Mouse (Mus musculus) layer of hippocampus, adult 18-20 months (tissue): ENCODE results near the gene L3mbtl1. TPM values are rescaled to one million over a fixed set of nuclear protein-coding genes. Genes with fewer than 3 reads are reported as not detected.
A peak's percentile ranks its signal among the peaks of the same experiment; 100 is the strongest.

Source experiments
- DNase-seq, 2 experiments: peaks; one replicate each; pipeline ENCODE4 v3.0.0; 2022; ENCODE audit warnings: low spot score in 2 of 2
- total RNA-seq, 2 experiments: library from RNA; stranded (reverse); gene quantifications; 2 replicates each; pipeline ENCODE4 v1.2.3; 2021

Gene L3mbtl1
- total RNA-seq, 2 experiments from 2014 or later = 7.4 to 9.3 TPM

DNA sequence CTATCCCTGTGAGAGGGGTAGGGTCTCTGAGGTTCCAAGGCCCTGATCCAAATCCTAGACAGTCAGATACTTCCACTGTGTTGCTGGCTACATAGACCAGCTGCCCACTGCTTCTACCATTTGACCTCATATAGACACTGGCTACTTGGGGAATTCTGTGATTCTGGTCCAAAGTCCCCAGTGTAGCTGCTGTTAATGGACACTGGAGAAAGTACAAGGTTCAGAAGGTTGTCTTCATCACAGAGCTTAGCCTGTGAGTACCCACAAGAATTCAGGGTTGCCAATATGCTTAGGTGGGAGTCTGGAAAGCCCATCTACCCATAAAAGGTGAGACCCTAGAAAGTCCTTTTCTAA, 48.8 kb downstream of the L3mbtl1 start:
- no peak for DNase-seq

DNA sequence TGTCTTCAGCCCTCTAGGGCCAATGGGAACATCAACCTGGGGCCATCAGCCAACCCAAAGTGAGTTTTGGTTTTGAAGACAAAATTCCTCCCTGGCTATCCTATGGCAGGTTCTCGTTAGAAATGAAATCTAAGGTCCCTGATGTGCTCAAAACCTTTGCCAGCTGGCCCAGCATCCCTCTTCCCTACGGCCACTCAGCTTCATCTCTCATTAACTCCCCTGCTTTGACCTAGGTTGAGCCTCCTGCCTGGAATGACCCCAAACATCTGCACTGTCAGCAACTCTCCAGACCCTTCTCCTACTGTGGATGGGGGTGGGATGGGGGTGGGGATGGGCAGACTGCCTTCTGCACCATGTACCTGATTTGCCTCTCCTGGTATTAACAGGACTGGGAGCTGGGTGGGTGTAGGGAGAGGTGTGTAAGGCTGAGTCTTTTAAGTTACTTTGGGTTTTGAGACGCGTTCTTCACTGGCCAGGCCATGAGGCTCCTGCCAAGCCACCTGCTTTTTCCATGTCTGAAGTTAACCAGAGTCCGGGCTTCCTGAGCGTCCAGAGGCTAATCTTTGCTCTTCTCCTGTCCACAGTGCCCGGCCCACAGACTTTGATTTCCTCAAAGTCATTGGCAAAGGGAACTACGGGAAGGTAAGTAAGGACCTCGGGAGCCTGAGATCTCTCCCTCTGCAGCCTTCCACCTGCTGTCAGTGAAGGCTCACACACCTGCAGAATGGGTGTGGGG, 50.8 kb downstream of the L3mbtl1 start:
- DNase-seq = no peak

DNA sequence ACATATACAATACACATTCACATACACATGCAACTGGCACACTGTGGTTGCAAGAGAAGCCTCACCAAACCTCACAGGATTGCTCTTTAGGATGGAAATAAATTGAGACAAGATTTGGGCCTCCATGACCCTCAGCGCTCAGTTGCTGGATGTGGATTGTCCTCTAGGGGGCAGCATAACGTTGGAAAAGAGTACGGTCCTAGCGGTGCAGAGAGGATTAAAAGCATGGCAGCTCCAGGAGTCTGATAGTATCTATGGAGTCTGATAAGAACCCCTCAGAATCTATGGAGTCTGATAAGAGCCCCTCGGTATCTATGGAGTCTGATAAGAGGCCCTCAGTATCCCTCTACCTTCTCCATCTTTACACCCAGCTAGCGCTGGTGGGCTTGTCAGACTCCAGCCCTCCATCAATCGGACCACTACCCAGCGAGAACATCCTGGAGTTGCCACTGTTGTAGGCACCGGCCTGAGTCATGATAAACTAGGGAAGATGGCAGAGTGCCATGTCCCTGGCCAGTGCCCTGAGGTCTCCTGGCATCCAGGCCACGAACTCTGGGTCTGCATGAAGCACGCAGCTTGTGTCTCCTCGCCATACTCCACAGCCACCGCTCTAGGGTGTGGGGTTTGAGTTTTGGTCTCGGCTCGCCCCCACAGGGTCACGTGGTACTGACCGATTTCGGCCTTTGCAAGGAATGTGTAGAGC, 55.4 kb downstream of the L3mbtl1 start:
- peak in 1 of 2 experiments; percentile 77 for DNase-seq

DNA sequence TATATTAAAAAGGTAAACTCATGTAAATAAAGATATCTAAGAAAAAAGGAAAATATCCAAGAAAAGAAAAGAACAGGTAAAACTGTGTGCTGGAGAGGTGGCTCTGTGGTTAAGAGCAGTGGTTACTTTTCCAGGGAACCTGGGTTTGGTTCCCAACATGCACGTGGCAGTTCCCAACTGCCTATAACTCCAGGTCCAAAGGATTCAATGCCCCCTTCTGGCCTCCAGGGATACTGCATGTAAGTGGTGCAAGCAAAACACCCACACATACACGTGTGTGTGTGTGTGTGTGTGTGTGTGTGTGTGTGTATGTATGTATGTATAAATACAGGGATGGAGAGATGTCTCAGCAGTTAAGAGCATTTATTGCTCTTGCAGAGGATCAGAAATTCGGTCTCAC, 56.5 kb downstream of the L3mbtl1 start:
- peak in 1 of 2 experiments; percentile 30 for DNase-seq

DNA sequence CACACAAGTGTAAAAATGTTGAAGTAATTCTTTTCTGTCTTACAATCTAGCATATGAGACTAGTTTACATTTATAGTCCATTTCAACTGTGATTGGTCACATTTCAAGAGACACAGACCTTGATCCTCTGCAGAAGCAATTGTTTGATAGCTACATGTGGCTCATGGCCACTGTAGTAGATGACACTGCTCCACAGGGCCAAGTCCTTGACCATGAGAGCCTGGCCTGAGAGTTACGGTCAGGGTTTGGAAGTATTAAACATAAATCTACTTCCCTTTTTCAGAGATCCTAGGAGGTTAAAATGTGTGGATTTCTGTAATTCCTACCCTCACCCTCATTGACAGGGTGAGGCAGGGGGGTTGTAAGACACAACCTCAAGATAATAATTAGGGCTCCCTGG, 57.8 kb downstream of the L3mbtl1 start:
- DNase-seq = no peak

DNA sequence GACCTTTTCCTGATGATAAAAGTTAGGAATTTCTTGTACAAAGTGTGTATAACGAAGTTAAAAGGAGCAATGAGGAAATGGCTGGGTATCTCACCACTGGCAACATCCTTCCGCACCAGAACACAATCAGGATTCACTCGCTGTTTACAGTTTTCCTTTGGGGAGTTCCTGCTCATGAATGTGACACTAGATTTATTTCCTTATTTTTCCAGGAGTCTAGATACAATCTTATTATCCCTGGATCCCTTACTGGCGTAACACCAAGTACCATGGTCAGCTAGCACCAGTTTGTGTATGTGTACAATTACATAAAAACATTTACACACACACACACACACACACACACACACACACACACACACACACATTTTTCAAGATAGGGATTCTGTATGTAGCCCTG, 64.0 kb downstream of the L3mbtl1 start:
- no peak for DNase-seq

DNA sequence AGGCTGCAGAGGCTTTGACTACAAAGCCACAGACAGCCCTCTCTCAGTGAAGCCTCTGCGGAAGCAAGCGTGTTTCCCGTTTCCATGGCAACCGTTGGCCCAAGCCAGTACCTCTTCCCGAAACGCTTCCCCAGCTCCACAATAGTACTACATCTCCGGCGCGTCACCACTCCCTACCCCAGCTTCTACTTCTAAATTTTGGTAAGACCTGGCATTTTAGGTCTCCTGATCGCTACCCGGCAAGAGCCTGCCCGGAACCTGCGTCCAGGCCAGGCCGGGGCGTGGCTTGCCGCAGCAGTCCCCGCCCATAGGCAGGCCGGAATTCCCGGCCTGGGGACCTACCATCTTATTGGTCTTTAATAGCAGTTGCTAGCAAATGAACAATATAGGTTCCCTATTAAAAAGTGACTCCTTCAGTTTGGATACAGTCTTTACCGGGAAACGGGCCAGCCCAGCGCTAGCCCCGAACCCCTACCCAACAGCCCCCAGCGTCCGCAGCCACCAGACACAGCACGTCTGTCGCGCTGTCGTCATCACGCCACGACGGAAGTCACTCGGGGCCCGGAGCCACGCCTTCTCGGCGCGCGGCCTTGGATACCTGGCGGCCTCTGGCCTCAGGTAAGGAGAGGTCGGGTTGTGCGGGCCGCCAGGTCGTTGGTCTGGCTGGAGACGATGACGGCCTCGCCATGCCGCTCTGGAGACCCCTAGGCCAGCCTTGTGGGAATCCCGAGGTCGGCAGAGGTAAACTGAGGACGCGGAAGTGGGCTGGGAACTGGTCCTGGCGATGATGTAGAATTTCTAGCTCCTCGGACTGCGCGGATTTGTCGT, 73.9 kb downstream of the L3mbtl1 start, which contains the start of gene Ift52:
TSS of gene Ift52 (plus strand) at position 439 of the 828 bp plus-strand sequence.
- peak; percentile 88 to 95 for DNase-seq

Other genes starting within 250 kb of the L3mbtl1 start
- gene Srsf6, start 11.9 kb upstream of the L3mbtl1 start, total RNA-seq = 100 to 1,000 TPM in 1 of 2 experiments, 10 to 100 TPM in 1; 95.9 to 102 TPM
- under 1 TPM; 0.71 to 0.79 TPM for gene Sgk2, start 43.9 kb downstream of the L3mbtl1 start, total RNA-seq
- gene Ift52, start 73.9 kb downstream of the L3mbtl1 start, total RNA-seq = 10 to 100 TPM; 31.1 to 31.8 TPM
- under 1 TPM; 0.57 to 0.79 TPM for gene Mybl2, start 111.2 kb downstream of the L3mbtl1 start, total RNA-seq
- gene Gtsf1l, start 144.4 kb downstream of the L3mbtl1 start, total RNA-seq = not detected